Mouse (Mus musculus): ENCODE results near the gene Slc35f3.

DNA sequence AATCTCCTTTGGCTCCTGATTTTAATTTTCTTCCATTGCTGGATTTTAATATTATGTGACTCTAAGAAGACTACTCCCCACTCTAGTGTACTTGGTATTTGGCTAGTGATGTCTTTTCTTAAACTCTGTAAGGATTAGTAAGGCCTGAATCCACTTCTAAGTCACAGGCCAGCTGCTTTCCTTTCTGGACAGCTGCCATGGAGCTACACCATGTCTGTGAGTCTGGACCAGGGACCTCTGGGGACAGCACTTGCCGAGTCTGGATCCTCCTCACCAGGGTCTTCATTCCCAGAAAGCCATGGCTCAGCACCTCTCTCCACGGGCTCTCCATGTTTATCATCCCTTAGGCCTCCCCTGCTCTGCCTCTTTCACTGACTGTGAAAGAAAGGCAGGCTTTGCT lies 81.8 kb downstream of the Slc35f3 start:
- TF ChIP-seq CTCF (IDR thresholded peaks at IDR 0.05; ENCODE audit: borderline replicate concordance, insufficient read depth, low read length), result no peak
- no peak for TF ChIP-seq POLR2A (IDR thresholded peaks at IDR 0.05; ENCODE audit: low read depth, low read length)

Data from embryonic fibroblast, embryonic 13.5 days (primary cell).